Mouse (Mus musculus) lung, adult 2 months (tissue): ENCODE measurements around the gene Hoxa4. TPM values are rescaled to one million over a fixed set of nuclear protein-coding genes. Genes with fewer than 3 reads are reported as not detected.

Source experiments
- DNase-seq: peaks from one replicate; pipeline ENCODE4 v3.0.0; 2022
- H3K4me1 ChIP-seq: fragments of 200-500 bp; 2 replicates; pipeline ENCODE4 v1.6.1; 2011; ENCODE audit warnings: low read length; ENCODE audit not compliant: control insufficient read depth, insufficient read depth
- H3K4me3 ChIP-seq: fragments of 200-500 bp; replicated peaks from 2 replicates; pipeline ENCODE3; 2011; ENCODE audit warnings: low read depth, mild to moderate bottlenecking, control low read depth, low read length; ENCODE audit errors: extremely low read depth
- CTCF ChIP-seq: fragments of 200-500 bp; IDR thresholded peaks from 2 replicates; pipeline ENCODE4 v1.5.1; 2011; ENCODE audit warnings: mild to moderate bottlenecking, low read length, control low read depth; ENCODE audit not compliant: insufficient read depth
- POLR2A ChIP-seq: fragments of 200-500 bp; IDR thresholded peaks from 2 replicates; pipeline ENCODE4 v1.6.1; 2011; ENCODE audit warnings: low read depth, mild to moderate bottlenecking, control low read depth, low read length, borderline replicate concordance; ENCODE audit errors: extremely low read depth
- WGBS: fragments of 180-500 bp; shearing (Covaris S2); methylation state at CpG from one replicate; pipeline ENCODE4 v1.1.7; 2018; 5-methylcytosine and 5-hydroxymethylcytosine counted together
- polyA plus RNA-seq: library from polyadenylated mRNA; depleted of rRNA; stranded (reverse); fragments of >200 nt; gene quantifications from 2 replicates; pipeline ENCODE4 v1.2.3, GENCODE M21; 2012

Hoxa4 gene
- polyA plus RNA-seq, 1 experiment, result 8.4 TPM

DNA sequence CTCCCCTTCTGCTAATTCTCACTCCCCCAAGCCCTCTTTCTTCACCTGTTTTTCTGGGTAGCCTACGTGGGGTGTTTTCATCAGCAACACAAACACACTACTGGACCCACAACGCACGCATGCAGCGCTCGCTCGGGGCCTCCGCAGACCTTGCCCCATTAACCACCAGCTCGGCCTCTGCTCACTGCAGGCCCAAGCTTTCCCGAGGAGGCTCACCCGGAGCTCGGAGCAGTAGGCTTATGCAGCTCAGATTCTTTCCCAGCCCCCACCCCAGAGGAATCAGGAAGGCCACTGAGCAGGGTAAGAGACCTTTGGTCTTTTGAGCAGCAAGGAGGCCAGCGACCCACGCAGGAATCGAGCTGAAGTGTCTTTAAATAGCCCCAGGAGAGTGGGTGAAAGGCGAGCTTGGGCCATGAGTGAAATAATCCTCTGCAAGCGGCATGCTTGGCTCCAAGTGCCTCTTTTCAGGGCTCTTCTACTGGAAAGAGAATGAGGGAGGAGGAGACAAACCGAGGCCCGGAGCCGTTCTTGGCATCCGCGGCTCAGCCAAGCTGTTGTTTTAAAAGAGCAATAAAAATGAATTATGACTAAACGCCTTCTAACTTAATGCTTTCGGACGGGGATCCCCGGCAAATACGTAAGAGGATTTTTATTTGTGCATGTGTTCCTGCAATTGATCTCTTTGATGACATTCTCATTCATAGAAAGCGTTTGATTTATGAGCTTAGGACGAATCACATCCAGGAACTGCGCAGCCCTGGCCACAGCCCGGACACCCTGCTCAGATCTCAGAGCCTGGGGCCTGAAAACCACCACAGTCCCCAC is 30.8 kb downstream of the Hoxa4 start:
- TF ChIP-seq CTCF (no peak), POLR2A (0 out of 2 replicates have a peak, but pooled peaks have one; percentile 11)
- Histone ChIP-seq H3K4me3 (peak overlapping the region; percentile 21), H3K4me1 (peaks cover 3% of the 10 kb centered on the region)
- peak; percentile 38 for DNase-seq
- WGBS, result 9% methylated on average over 30 of the region's 30 CpGs

DNA sequence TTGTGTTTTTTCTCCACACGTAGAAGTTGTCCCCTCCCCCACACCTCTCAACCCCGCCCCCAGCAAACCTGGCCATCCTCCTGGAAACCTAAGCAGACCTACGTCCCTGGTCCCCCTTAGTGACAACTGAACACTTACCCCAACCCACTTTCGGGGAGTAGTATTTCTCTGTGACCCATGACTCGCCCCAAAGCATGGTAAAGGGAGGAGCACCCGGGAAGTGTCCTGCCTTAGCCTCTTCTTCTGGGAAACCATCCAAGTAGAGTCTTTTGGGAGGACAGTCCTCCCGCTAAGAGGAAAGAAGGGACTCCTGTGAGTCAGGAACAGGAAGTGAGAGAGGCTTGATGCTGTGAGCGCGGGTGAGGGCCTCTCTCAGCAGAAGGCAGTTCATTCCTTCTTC is 31.6 kb downstream of the Hoxa4 start:
- H3K4me3 ChIP-seq, result peak overlapping the region; percentile 1
- TF ChIP-seq POLR2A (no peak), CTCF (no peak)
- peak; percentile 12 for DNase-seq
- 9% methylated on average over 9 of the region's 9 CpGs for WGBS
- H3K4me1 ChIP-seq, result peaks cover 3% of the 10 kb centered on the region

DNA sequence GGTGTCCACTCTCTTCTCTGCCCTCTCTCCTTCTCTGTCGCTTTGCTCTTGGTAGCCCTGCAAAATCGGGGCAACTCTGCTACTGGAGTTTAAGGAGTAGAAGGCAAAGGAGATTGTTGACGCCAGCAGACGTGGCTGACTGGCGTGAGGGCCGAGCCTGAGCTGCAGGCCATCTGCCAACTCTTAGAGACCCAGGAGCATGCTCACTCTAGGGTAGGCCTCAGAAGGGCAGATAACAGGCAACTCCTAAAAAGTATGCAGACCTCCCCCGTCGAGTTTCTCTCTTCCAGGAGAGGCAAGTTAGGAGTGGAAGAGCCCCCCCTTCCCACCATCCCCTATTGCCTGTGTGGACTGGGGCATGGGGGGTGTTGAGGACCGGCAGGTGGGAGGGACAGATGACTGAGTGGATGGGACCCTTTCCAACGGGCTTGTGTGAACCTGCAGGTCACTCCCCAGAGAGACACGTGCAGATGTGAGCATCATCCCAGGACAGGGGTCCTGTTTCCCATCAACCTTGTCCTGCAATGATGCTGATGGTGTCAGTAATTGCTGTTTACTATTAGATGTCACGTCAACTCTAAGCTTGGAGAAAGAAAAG is 32.3 kb downstream of the Hoxa4 start:
- peaks cover 3% of the 10 kb centered on the region; the same call in 1 of the 2 replicates for H3K4me1 ChIP-seq
- peak overlapping the region; percentile 91 for H3K4me3 ChIP-seq
- TF ChIP-seq POLR2A (peak; percentile 45; the same call in 1 of the 2 replicates), CTCF (no peak)
- 6% methylated on average over 12 of the region's 12 CpGs for WGBS
- DNase-seq, result peak; percentile 30

DNA sequence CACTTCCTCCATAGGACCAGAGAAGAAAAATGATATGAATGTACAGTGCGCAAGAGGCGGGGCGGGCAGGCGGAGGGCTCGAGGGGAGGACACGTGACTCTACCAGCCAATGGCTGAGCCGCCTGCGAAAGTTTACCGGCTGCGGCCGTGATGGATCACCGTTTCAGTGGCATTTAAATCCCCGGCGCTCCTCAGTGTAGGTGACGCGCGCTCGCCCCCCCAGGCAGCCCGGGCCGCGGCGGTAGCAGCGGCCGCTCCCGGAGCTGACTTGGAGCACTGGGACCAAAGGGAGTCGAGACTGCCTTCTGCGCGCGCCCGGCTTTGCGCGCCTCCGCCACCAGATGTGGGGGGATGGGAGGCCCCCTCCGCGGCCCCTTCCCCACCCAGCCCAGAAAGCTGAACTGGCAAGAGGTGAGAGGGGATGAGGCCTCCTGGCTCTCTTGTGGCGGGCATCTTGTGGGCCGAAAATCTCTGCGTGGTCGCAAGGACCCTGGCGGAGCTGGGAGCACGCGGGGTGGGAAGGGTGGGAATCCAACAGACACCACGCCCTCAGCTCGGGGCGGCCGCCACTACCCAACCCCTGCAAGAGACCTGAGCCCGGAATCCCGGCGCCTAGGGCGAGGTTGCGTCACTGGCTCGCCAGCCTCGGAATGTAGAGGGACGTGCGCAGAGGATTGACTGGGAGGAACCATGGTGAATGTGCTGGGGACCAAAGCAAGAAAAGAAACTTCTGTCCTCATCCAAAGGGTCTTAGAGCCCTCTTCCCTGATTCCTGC is 33.1 kb downstream of the Hoxa4 start, which contains the start of gene Hoxa1:
Hoxa1 (minus strand) TSS at position 42 of the 776 bp plus-strand sequence.
- Histone ChIP-seq H3K4me1 (peaks cover 3% of the 10 kb centered on the region; the same call in 1 of the 2 replicates), H3K4me3 (peak within 1 kb of the TSS; percentile 91)
- peak; percentile 62 for DNase-seq
- no peak for TF ChIP-seq CTCF
- peak; percentile 66; the same call in 1 of the 2 replicates for TF ChIP-seq POLR2A
- under 1% methylated on average over 55 of the region's 55 CpGs for WGBS

DNA sequence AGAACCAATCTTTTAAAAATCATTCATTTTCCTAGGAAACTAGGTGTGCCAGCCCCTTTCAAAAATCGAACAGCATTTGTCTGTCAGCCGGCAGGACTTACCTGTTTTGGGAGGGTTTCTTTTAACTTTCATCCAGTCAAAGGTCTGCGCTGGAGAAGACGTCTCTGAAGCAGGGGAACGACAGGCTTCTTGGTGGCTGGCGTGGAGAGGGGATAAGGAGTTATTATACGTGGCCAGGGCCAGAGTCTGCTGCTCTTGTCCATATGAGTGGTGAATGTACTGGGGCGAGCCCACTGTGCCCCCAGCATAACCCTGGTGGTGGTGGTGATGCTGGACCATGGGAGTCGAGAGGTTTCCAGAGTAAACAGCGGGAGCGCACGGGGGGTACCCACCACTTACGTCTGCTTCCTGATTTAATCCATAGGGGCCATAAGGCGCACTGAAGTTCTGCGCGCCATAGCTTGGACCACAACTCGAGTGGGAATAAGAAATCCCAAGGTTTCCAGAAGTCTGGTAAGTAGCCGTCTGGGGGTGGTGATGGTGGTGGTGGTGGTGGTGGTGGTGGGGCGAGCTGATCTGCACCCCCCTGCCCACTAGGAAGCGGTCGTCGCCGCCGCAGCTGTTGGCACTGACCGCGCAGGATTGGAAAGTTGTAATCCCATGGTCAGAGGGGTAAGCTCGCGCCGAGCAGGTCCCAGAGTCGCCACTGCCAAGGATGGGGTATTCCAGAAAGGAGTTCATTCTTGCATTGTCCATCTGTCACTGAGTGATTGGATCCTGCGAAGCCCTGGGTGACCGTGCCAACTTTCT is 33.9 kb downstream of the Hoxa4 start:
- DNase-seq, result peak; percentile 5
- Histone ChIP-seq H3K4me3 (peak overlapping the region; percentile 91), H3K4me1 (peaks cover 3% of the 10 kb centered on the region; the same call in 1 of the 2 replicates)
- 10% methylated on average over 32 of the region's 32 CpGs for WGBS
- TF ChIP-seq POLR2A (no peak), CTCF (no peak)

DNA sequence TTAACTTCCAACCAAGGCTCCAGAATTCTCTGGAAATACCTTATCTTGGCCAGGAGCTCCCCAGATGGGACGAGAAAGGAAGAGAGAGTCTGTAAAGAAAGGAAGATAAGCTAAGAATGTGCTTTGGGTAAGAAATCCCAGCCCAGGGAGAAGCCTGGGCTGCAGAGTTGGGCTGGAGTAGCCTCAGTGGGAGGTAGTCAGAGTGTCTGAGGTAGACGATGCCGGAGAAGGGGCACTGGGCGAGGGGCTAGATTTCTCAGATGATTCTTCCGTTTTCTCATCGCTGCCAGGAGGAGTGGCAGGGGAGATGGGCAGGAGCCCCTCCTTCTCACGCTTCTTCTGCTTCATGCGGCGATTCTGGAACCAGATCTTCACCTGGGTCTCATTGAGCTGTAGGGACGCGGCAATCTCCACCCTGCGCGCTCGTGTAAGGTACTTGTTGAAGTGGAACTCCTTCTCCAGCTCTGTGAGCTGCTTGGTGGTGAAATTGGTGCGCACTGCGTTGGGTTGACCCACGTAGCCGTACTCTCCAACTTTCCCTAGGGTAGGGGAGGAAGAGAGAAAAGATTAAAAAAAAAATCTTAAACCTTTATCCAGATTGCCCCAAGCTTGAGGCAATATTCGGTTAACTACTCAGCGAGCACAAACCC is 34.9 kb downstream of the Hoxa4 start:
- DNase-seq, result no peak
- WGBS, result 46% methylated on average over 20 of the region's 20 CpGs
- Histone ChIP-seq H3K4me1 (peaks cover 3% of the 10 kb centered on the region; the same call in 1 of the 2 replicates), H3K4me3 (no peak overlapping the region)
- TF ChIP-seq POLR2A (no peak), CTCF (no peak)

DNA sequence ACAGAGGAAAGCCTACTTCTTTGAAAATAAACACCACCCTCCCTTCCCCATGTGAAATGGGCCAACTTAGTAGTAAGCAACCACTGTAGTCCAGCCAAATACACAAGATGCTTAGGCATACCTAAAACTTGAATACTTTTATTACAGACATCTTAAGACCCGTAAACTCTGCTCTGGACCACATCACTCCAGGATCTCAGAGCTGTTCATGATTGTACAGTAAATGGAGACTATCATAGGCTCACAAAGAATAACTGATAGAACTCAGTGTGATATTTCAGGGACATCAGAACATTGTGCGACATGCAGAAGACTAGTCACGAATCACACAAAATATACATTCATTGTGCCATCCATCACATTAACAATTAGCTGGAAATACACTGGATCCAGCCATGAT is 36.1 kb downstream of the Hoxa4 start:
- 85% methylated on average over 3 of the region's 3 CpGs for WGBS
- TF ChIP-seq CTCF (no peak), POLR2A (no peak)
- Histone ChIP-seq H3K4me3 (no peak overlapping the region), H3K4me1 (peaks cover 3% of the 10 kb centered on the region; the same call in 1 of the 2 replicates)
- no peak for DNase-seq

DNA sequence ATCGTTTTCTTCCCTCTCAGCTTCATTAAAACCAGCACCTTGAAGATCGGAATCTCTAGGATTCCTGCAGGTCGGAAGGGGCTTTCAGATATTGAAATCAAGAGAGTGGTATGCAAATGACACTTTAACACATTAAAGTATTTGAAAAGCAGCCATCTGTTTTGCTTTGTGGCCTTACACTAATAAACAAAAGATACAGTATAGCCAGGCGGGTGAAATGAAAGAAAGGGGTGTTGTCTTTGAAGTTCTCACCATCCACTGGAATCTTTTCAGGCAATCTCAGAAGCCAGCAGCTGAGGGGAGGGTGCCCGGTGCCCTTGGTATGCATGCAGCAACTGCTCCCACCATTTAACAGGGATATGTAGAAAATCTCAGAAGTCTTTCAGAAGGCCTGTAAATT is 37.5 kb downstream of the Hoxa4 start:
- no peak for TF ChIP-seq POLR2A
- no peak for TF ChIP-seq CTCF
- DNase-seq, result no peak
- WGBS, result 77% methylated on average over 5 of the region's 5 CpGs

More for the DNA sequence above, 37.5 kb downstream of the Hoxa4 start:
- H3K4me1 ChIP-seq, result no peaks in the 10 kb centered on the region
- no peak overlapping the region for H3K4me3 ChIP-seq
